Mouse (Mus musculus) heart, adult 2 months (tissue): ENCODE measurements around the gene Ccl4. TPM values are rescaled to one million over a fixed set of nuclear protein-coding genes. Genes with fewer than 3 reads are reported as not detected.

Experiments
- DNase-seq, 2 experiments: peaks; one replicate each; pipeline ENCODE4 v3.0.0; 2021
- H3K27ac ChIP-seq: fragments of 200-600 bp; 2 replicates; pipeline ENCODE4 v1.8.1; 2022
- H3K27me3 ChIP-seq: fragments of 200-500 bp; 2 replicates; pipeline ENCODE4 v1.6.1; 2012; ENCODE audit warnings: mild to moderate bottlenecking, low read length, inconsistent platforms, mixed read lengths; ENCODE audit not compliant: control insufficient read depth, insufficient read depth
- H3K36me3 ChIP-seq: fragments of 200-500 bp; 2 replicates; pipeline ENCODE4 v1.6.1; 2012; ENCODE audit warnings: low read length, inconsistent platforms; ENCODE audit not compliant: control insufficient read depth, insufficient read depth
- H3K4me1 ChIP-seq: fragments of 200-500 bp; 2 replicates; pipeline ENCODE4 v1.6.1; 2011; ENCODE audit warnings: low read length; ENCODE audit not compliant: control insufficient read depth, insufficient read depth
- H3K4me3 ChIP-seq: fragments of 200-600 bp; 2 replicates; pipeline ENCODE4 v1.8.1; 2022
- H3K79me2 ChIP-seq: fragments of 200-500 bp; replicated peaks from 2 replicates; pipeline ENCODE4 v1.6.1; 2012; ENCODE audit warnings: mild to moderate bottlenecking, inconsistent platforms, low read length, moderate library complexity, mixed read lengths; ENCODE audit not compliant: control insufficient read depth, insufficient read depth
- H3K9ac ChIP-seq: fragments of 200-500 bp; 2 replicates; pipeline ENCODE4 v1.6.1; 2012; ENCODE audit warnings: low read depth, mild to moderate bottlenecking, control low read depth, inconsistent platforms, low read length, mixed read lengths
- CTCF ChIP-seq: fragments of 200-600 bp; IDR thresholded peaks from 2 replicates; pipeline ENCODE4 v1.8.1; 2022; ENCODE audit warnings: antibody characterized with exemption, mild to moderate bottlenecking, moderate library complexity
- EP300 ChIP-seq: fragments of 200-500 bp; IDR thresholded peaks from 2 replicates; pipeline ENCODE4 v1.6.1; 2011; ENCODE audit warnings: low read depth, low read length, control low read depth; ENCODE audit not compliant: insufficient read depth
- POLR2A ChIP-seq: fragments of 200-500 bp; IDR thresholded peaks from 2 replicates; pipeline ENCODE4 v1.6.1; 2011; ENCODE audit warnings: mild to moderate bottlenecking, low read depth, low read length, control low read depth; ENCODE audit not compliant: insufficient read depth
- WGBS: fragments of 180-500 bp; shearing (Covaris S2); methylation state at CpG from one replicate; pipeline ENCODE4 v1.1.7; 2018; 5-methylcytosine and 5-hydroxymethylcytosine counted together
- intact Hi-C: fragments of 180-260 bp; cut with DNase I; formaldehyde crosslinking; loops from one replicate; pipeline ENCODE4 v1.15.1; 2025
- polyA plus RNA-seq: library from polyadenylated mRNA; depleted of rRNA; stranded (reverse); fragments of >200 nt; gene quantifications from 2 replicates; pipeline ENCODE4 v1.2.3, GENCODE M21; 2012; rRNA removed
- total RNA-seq, 2 experiments: library from RNA; stranded (reverse); gene quantifications; 2 replicates each; pipeline ENCODE4 v1.2.3; 2021

The Ccl4 gene
- total and polyA plus RNA-seq, 3 experiments, result 1.00 TPM; not detected in 2

GRCm38 (mm10) chr11:83712671-83713070 lies 50.3 kb downstream of the Ccl4 start:
- Histone ChIP-seq H3K9ac (no peak overlapping the region), H3K27ac (no peak overlapping the region), H3K4me3 (no peak overlapping the region), H3K36me3 (no peaks in the 10 kb centered on the region), H3K27me3 (no peaks in the 10 kb centered on the region), H3K4me1 (no peaks in the 10 kb centered on the region), H3K79me2 (no peaks in the 10 kb centered on the region)
- 44% methylated on average over 1 of the region's 1 CpGs for WGBS
- no peak for TF ChIP-seq EP300
- no peak for TF ChIP-seq CTCF
- no peak for TF ChIP-seq POLR2A
- intact Hi-C loops, result no loop called here
- DNase-seq, result no peak

DNA sequence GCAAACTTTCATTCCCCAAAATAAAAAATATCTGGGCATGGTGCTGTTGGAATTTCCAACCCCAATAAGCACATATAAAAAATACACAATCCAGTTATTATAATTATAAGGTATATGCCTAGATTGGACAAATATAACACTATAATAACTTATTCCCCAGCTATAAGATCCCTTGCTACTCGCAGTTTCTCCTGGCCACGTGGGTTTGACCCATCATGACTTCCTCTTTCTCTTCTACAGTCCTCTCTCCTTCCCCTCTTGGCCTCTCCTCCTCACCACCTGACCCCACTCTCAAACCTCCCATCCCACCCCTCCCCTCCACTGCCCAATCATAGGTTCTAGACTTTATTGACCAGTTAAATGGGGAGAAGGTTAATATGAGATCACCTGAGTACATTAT lies 51.5 kb downstream of the Ccl4 start:
- Histone ChIP-seq H3K4me3 (no peak overlapping the region), H3K9ac (no peak overlapping the region), H3K27me3 (no peaks in the 10 kb centered on the region), H3K4me1 (no peaks in the 10 kb centered on the region), H3K79me2 (no peaks in the 10 kb centered on the region), H3K27ac (no peak overlapping the region), H3K36me3 (no peaks in the 10 kb centered on the region)
- TF ChIP-seq POLR2A (no peak), CTCF (no peak), EP300 (no peak)
- WGBS, result 69% methylated on average over 2 of the region's 2 CpGs
- no peak for DNase-seq
- intact Hi-C loops, result no loop called here

Other genes starting within 250 kb of the Ccl4 start
- gene Gas2l2, start 233.1 kb upstream of the Ccl4 start, total RNA-seq, result not detected
- gene Gas2l2, start 233.1 kb upstream of the Ccl4 start, polyA plus RNA-seq, result 0.10 TPM in 1 of 2 replicates, not detected in the other
- not detected for gene 1700020L24Rik, start 224.9 kb upstream of the Ccl4 start, total RNA-seq
- gene 1700020L24Rik, start 224.9 kb upstream of the Ccl4 start, polyA plus RNA-seq, result 0.27 TPM in 1 of 2 replicates, not detected in the other
- 1 to 10 TPM; 4.7 to 4.9 TPM for gene Mmp28, start 199.5 kb upstream of the Ccl4 start, total RNA-seq
- gene Mmp28, start 199.5 kb upstream of the Ccl4 start, polyA plus RNA-seq, result 3.3 and 4.4 TPM in 2 replicates
- gene Taf15, start 189.5 kb upstream of the Ccl4 start, total RNA-seq, result 10 to 100 TPM; 34.2 to 39.6 TPM
- gene Taf15, start 189.5 kb upstream of the Ccl4 start, polyA plus RNA-seq, result 9.1 and 15.2 TPM in 2 replicates
- not detected for gene Heatr9, start 140.4 kb upstream of the Ccl4 start, total RNA-seq
- gene Heatr9, start 140.4 kb upstream of the Ccl4 start, polyA plus RNA-seq, result not detected in 2 replicates
- gene Ccl5, start 132.1 kb upstream of the Ccl4 start, total RNA-seq, result under 1 TPM in 1 of 2 experiments, not detected in 1; 0.80 TPM
- gene Ccl5, start 132.1 kb upstream of the Ccl4 start, polyA plus RNA-seq, result 2.5 and 20.2 TPM in 2 replicates
- gene Ccl9, start 83.9 kb upstream of the Ccl4 start, total RNA-seq, result 10 to 100 TPM; 12.6 to 13.7 TPM
- 4.3 and 6.7 TPM in 2 replicates for gene Ccl9, start 83.9 kb upstream of the Ccl4 start, polyA plus RNA-seq
- gene Ccl6, start 69.5 kb upstream of the Ccl4 start, total RNA-seq, result 10 to 100 TPM; 21.5 to 25.4 TPM
- 13.0 and 14.1 TPM in 2 replicates for gene Ccl6, start 69.5 kb upstream of the Ccl4 start, polyA plus RNA-seq
- not detected for gene Rpl9-ps1, start 17.0 kb upstream of the Ccl4 start, total RNA-seq
- not detected in 2 replicates for gene Rpl9-ps1, start 17.0 kb upstream of the Ccl4 start, polyA plus RNA-seq
- gene Ccl3, start 13.2 kb upstream of the Ccl4 start, total RNA-seq, result not detected
- 0.59 and 0.92 TPM in 2 replicates for gene Ccl3, start 13.2 kb upstream of the Ccl4 start, polyA plus RNA-seq
- gene Wfdc17, start 41.4 kb downstream of the Ccl4 start, total RNA-seq, result 1 to 10 TPM; 4.3 to 4.5 TPM
- 7.1 and 9.0 TPM in 2 replicates for gene Wfdc17, start 41.4 kb downstream of the Ccl4 start, polyA plus RNA-seq
- not detected for gene Wfdc18, start 46.4 kb downstream of the Ccl4 start, total RNA-seq
- gene Wfdc18, start 46.4 kb downstream of the Ccl4 start, polyA plus RNA-seq, result not detected in 2 replicates
- gene Wfdc21, start 84.4 kb downstream of the Ccl4 start, total RNA-seq, result not detected
- 1.3 and 2.8 TPM in 2 replicates for gene Wfdc21, start 84.4 kb downstream of the Ccl4 start, polyA plus RNA-seq
- 1 to 10 TPM; 6.3 TPM for gene Heatr6, start 91.1 kb downstream of the Ccl4 start, total RNA-seq
- gene Heatr6, start 91.1 kb downstream of the Ccl4 start, polyA plus RNA-seq, result 5.4 and 8.4 TPM in 2 replicates
- not detected for gene Hnf1b, start 187.5 kb downstream of the Ccl4 start, total RNA-seq
- 0.33 TPM in 1 of 2 replicates, not detected in the other for gene Hnf1b, start 187.5 kb downstream of the Ccl4 start, polyA plus RNA-seq